Mouse (Mus musculus): ENCODE data around the gene Gm9837.
"Not testable (repeated sequence)": the region's sequence is repeated elsewhere in the genome, so short reads cannot be mapped to it uniquely, and the experiment has no call there.

Gm9837 gene

GRCm38 (mm10) chr11:53456474-53457371, 13.6 kb downstream of the Gm9837 start, which contains the start of the genes Gm10447 and Shroom1:
Gene Gm10447, minus strand, starts transcription at chr11:53457110.
Gene Shroom1, plus strand, starts transcription at chr11:53457205.
- peak; percentile 55 for DNase-seq (ENCODE audit: low spot score)

GRCm38 (mm10) chr11:53453031-53453430, 17.2 kb downstream of the Gm9837 start:
- no peak for DNase-seq (ENCODE audit: low spot score)

- no peak for DNase-seq (ENCODE audit: low spot score)
These were observed 17.9 kb downstream of the Gm9837 start for GRCm38 (mm10) chr11:53452396-53452795.

- DNase-seq (ENCODE audit: low spot score) = peak; percentile 58
These were observed 18.9 kb downstream of the Gm9837 start for GRCm38 (mm10) chr11:53451361-53451760.

- DNase-seq (ENCODE audit: low spot score) = no peak
These were observed 20.1 kb downstream of the Gm9837 start for GRCm38 (mm10) chr11:53450070-53450705.

GRCm38 (mm10) chr11:53448529-53448928, 21.8 kb downstream of the Gm9837 start:
- peak; percentile 71 for DNase-seq (ENCODE audit: low spot score)

GRCm38 (mm10) chr11:53447996-53448395, 22.3 kb downstream of the Gm9837 start:
- no peak for DNase-seq (ENCODE audit: low spot score)

GRCm38 (mm10) chr11:53446183-53446582, 24.1 kb downstream of the Gm9837 start:
- DNase-seq (ENCODE audit: low spot score) = no peak

- DNase-seq (ENCODE audit: low spot score) = no peak
These were observed 24.7 kb downstream of the Gm9837 start for GRCm38 (mm10) chr11:53445562-53445961.

GRCm38 (mm10) chr11:53443861-53444260, 26.4 kb downstream of the Gm9837 start:
- no peak for DNase-seq (ENCODE audit: low spot score)

- no peak for DNase-seq (ENCODE audit: low spot score)
These were observed 28.4 kb downstream of the Gm9837 start for GRCm38 (mm10) chr11:53441921-53442320.

GRCm38 (mm10) chr11:53436338-53436737, 33.9 kb downstream of the Gm9837 start:
- DNase-seq (ENCODE audit: low spot score) = no peak

GRCm38 (mm10) chr11:53435504-53435903, 34.8 kb downstream of the Gm9837 start:
- DNase-seq (ENCODE audit: low spot score) = no peak

- DNase-seq (ENCODE audit: low spot score) = no peak
These were observed 37.2 kb downstream of the Gm9837 start for GRCm38 (mm10) chr11:53433057-53433456.

- DNase-seq (ENCODE audit: low spot score) = peak; percentile 39
These were observed 38.8 kb downstream of the Gm9837 start for GRCm38 (mm10) chr11:53431347-53432056.

GRCm38 (mm10) chr11:53430670-53431346, 39.5 kb downstream of the Gm9837 start, which contains the start of the genes Uqcrq and Gdf9:
Gene Uqcrq, minus strand, starts transcription at chr11:53430831.
Gene Gdf9, plus strand, starts transcription at chr11:53431023.
- peak; percentile 99 for DNase-seq (ENCODE audit: low spot score)

GRCm38 (mm10) chr11:53430300-53430669, 40.0 kb downstream of the Gm9837 start:
- no peak for DNase-seq (ENCODE audit: low spot score)

GRCm38 (mm10) chr11:53429182-53429581, 41.1 kb downstream of the Gm9837 start:
- DNase-seq (ENCODE audit: low spot score) = no peak

- DNase-seq (ENCODE audit: low spot score) = no peak
These were observed 41.6 kb downstream of the Gm9837 start for GRCm38 (mm10) chr11:53428716-53429057.

- DNase-seq (ENCODE audit: low spot score) = no peak
These were observed 42.1 kb downstream of the Gm9837 start for GRCm38 (mm10) chr11:53427993-53428715.

- not testable (repeated sequence) for DNase-seq (ENCODE audit: low spot score)
These were observed 43.4 kb downstream of the Gm9837 start for GRCm38 (mm10) chr11:53426914-53427313.
